Mouse (Mus musculus): ENCODE data around the gene Wfs1.

DNA sequence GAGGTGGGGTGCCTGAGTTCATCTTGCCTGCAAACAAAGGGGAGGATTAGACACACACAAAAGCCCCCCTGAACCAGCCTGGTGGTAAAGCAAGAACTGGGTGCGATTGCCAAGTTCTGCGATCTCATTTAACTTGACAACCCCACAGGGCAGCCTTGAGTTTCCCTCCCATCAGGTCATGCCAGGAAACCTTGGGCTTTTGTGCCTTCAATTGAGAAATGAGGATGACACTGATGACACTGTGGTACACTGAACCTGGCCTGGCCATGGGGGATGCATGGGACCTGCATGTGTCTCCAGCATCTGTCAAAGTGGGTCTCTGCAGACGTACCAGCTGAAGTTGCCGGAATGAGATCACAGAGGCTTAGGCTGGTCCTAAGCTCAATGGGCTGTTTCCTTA is 6.7 kb downstream of the Wfs1 start:
- TF ChIP-seq EP300 (IDR thresholded peaks at IDR 0.05) (no peak), CTCF (IDR thresholded peaks at IDR 0.05) (no peak)
